Mouse (Mus musculus) C3H10T1/2 (cell line): Measurements from ENCODE around the gene Polr2l. TPM values are rescaled to one million over a fixed set of nuclear protein-coding genes. Genes with fewer than 3 reads are reported as not detected.

Experiments used
- polyA plus RNA-seq, 2 experiments: library from polyadenylated mRNA; unstranded; fragments of >200 nt; fragmentation: generic; extraction: Trizol; gene quantifications; one replicate each; pipeline ENCODE4 v1.2.1; 2012; ENCODE audit warnings: missing spikeins in 2 of 2

Gene Polr2l
- polyA plus RNA-seq, result 100 to 1,000 TPM in 1 of 2 experiments, 10 to 100 TPM in 1; 73.2 to 208 TPM

GRCm38 (mm10) chr7:141475011-141475804 is at the start of gene Polr2l, which contains the start of gene Tspan4:
TSS of gene Polr2l (minus strand) at chr7:141475132.
TSS of gene Tspan4 (plus strand) at chr7:141475240.

GRCm38 (mm10) chr7:141467230-141468030 is 7.5 kb downstream of the Polr2l start, which contains the start of gene Cd151:
TSS of gene Cd151 (plus strand) at chr7:141467392.

GRCm38 (mm10) chr7:141460391-141461113 is 14.4 kb downstream of the Polr2l start, which contains the start of gene Cracr2b:
TSS of gene Cracr2b (plus strand) at chr7:141461094.

GRCm38 (mm10) chr7:141454967-141455551 is 19.9 kb downstream of the Polr2l start, which contains the start of gene Pnpla2:
TSS of gene Pnpla2 (plus strand) at chr7:141455198.

GRCm38 (mm10) chr7:141447110-141447991 is 27.6 kb downstream of the Polr2l start, which contains the start of gene Rplp2:
TSS of gene Rplp2 (plus strand) at chr7:141447370.

GRCm38 (mm10) chr7:141443828-141444237 is 31.1 kb downstream of the Polr2l start, which contains the start of gene Pidd1:
TSS of gene Pidd1 (minus strand) at chr7:141444025.

DNA sequence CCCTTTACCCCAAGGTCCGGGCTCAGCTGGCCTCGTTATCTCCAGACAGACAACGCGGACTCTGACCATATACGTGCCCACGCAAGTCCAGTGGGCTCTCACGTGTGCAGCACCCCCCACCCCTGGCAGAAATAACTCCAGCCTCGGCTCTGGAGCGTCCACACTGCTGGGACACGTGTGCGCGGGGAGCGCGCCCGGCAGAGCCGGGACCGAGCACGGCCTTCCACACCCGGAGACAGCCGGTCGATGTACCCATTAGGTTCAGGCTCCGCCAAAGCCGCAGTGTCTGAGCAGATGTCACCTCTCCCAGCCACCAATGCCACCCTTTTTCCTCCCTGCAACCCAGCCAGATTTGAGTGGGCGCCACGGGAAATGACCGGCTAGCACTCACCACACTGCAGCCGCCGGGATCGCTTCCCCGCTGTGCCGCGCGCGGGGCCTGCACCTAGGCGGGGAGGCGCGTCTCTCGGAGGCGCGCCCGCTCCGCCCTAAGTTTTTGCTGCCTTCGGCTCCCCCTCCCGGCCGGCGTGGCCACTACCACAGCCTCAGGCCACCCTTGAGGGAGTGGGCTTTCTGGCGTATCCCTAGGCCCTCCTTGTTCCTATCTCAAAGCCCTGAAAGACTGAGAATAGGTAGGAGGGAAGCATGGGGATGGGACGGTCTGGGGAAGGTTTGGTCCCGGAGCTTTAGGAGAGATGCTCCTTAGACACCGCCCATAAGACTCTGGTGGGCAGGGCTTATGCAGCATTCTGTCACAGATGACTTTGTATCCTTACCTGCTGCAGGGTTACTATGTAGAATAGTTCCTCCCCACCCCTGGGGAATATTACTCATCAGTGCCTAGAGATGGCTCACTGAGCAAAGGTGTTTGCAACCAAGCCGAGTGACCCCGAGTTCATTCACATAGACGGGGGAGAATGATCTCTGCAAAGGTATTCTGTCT is 37.5 kb downstream of the Polr2l start, which contains the start of gene Slc25a22:
TSS of gene Slc25a22 (minus strand) at position 715 of the 943 bp plus-strand sequence.

DNA sequence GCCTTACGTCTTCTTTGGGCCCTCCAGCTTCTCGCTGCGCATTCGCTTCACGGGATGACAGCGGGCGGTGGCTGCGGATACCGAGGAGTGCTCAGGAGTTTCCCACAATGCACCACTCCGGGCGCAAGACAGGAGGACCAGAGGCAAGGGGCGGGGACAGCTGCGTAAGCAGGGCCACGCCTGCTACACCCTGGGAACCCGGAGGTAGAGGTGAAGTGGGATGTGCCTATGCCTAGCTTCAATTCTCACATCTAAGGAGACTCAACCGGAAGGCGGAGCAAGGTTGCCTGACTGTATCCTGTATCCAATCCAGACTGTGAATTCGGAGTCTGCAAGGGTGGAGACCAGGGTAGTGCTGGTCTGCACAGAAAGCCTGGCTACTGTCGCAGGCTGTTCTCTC is 45.6 kb downstream of the Polr2l start, which contains the start of gene Cend1:
TSS of gene Cend1 (minus strand) at position 182 of the 400 bp plus-strand sequence.

Other genes starting within 250 kb of the Polr2l start
- 10 to 100 TPM; 37.5 to 55.7 TPM for gene Phrf1, start 246.3 kb downstream of the Polr2l start, polyA plus RNA-seq
- 1 to 10 TPM in 1 of 2 experiments, under 1 TPM in 1; 0.70 to 6.4 TPM for gene Irf7, start 208.7 kb downstream of the Polr2l start, polyA plus RNA-seq
- gene Cdhr5, start 198.3 kb downstream of the Polr2l start, polyA plus RNA-seq, result under 1 TPM in 1 of 2 experiments, not detected in 1; 0.04 TPM
- gene Sct, start 196.0 kb downstream of the Polr2l start, polyA plus RNA-seq, result not detected
- under 1 TPM in 1 of 2 experiments, not detected in 1; 0.04 TPM for gene Drd4, start 183.1 kb downstream of the Polr2l start, polyA plus RNA-seq
- 10 to 100 TPM; 21.2 to 45.8 TPM for gene Deaf1, start 147.4 kb downstream of the Polr2l start, polyA plus RNA-seq
- gene Tmem80, start 147.4 kb downstream of the Polr2l start, polyA plus RNA-seq, result 10 to 100 TPM; 27.0 to 32.8 TPM
- gene Eps8l2, start 136.3 kb downstream of the Polr2l start, polyA plus RNA-seq, result 1 to 10 TPM in 1 of 2 experiments, under 1 TPM in 1; 0.15 to 1.3 TPM
- gene Taldo1, start 82.9 kb downstream of the Polr2l start, polyA plus RNA-seq, result 100 to 1,000 TPM; 168 to 274 TPM
- gene Gatd1, start 61.0 kb downstream of the Polr2l start, polyA plus RNA-seq, result 10 to 100 TPM; 19.0 to 44.3 TPM
- gene Cend1, start 45.6 kb downstream of the Polr2l start, polyA plus RNA-seq, result under 1 TPM in 1 of 2 experiments, not detected in 1; 0.02 TPM
- 10 to 100 TPM in 1 of 2 experiments, 1 to 10 TPM in 1; 5.8 to 13.9 TPM for gene Slc25a22, start 37.2 kb downstream of the Polr2l start, polyA plus RNA-seq
- 1 to 10 TPM; 4.1 to 5.6 TPM for gene Pidd1, start 31.1 kb downstream of the Polr2l start, polyA plus RNA-seq
- gene Rplp2, start 27.8 kb downstream of the Polr2l start, polyA plus RNA-seq, result over 10,000 TPM in 1 of 2 experiments, 1,000 to 10,000 TPM in 1; 3,471 to 11,217 TPM
- gene Pnpla2, start 19.9 kb downstream of the Polr2l start, polyA plus RNA-seq, result 10 to 100 TPM; 28.5 to 35.1 TPM
- gene Cracr2b, start 14.0 kb downstream of the Polr2l start, polyA plus RNA-seq, result 1 to 10 TPM; 5.3 to 8.3 TPM
- 100 to 1,000 TPM; 161 to 178 TPM for gene Cd151, start 7.7 kb downstream of the Polr2l start, polyA plus RNA-seq
- 100 to 1,000 TPM; 245 to 411 TPM for gene Tspan4, start 108 bp upstream of the Polr2l start, polyA plus RNA-seq
- gene Chid1, start 64.7 kb upstream of the Polr2l start, polyA plus RNA-seq, result 10 to 100 TPM; 21.6 to 42.3 TPM
- 10 to 100 TPM; 41.6 to 67.1 TPM for gene Ap2a2, start 87.0 kb upstream of the Polr2l start, polyA plus RNA-seq
- gene Muc6, start 180.2 kb upstream of the Polr2l start, polyA plus RNA-seq, result under 1 TPM; 0.02 to 0.94 TPM
- under 1 TPM in 1 of 2 experiments, not detected in 1; 0.07 TPM for gene Muc2, start 215.2 kb upstream of the Polr2l start, polyA plus RNA-seq